Mouse (Mus musculus): ENCODE data around the gene Zfp580. TPM values are rescaled to one million over a fixed set of nuclear protein-coding genes. Genes with fewer than 3 reads are reported as not detected.
A peak's percentile ranks its signal among the peaks of the same experiment; 100 is the strongest.
"Not testable (repeated sequence)": the region's sequence is repeated elsewhere in the genome, so short reads cannot be mapped to it uniquely, and the experiment has no call there.

The Zfp580 gene
- not detected in 2 replicates for polyA plus RNA-seq (2012; ENCODE audit: insufficient read depth, insufficient read length, low replicate concordance, missing spikeins)

DNA sequence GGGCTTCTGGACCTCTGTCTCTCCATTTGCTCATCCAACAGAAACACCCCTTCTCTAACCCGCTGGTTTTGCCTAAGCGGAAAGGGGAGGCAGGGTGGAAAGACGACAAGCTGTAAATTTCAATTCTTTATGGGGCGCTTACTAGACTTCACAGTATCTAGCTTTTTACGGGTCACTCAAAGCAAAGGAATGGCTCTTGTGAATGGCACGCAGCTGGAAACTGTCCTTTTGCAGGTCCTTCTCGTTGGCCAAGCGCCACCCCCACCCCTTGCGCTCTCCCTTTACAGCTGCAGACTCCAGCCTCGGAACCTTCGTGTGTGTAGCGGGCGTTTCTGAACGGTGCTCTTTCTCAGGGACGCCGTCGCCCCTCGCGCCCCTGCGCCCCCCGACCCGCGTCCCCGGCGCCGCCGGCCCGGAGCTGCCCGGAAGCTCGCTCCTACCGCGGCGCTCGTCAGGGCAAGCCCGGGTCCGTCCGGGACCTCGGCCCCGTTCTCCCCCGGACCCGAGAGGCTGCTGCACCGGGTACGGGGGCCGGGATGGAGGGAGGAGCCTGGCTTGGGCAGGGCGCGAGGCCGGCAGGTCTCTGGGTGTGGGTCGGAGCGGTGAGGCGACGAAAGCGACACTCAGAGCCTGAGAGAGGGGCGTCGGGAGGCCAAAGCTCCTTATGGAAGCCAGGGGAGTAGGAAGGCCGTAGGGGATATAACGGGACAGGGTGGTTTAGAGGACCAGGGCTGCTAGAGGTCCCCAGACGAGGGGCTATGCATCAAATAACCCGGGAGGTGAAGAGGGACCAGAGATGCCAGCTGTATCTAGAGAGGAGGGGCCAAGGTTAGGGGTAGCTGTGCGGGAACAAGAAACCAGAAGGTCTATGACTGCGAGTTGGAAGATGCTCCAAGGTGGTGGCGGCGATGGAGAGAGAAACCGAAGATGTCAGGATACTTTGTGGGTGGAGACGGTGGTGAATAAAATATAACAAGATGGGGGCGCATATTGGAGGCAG lies at the start of gene Zfp580:
Zfp580 (plus strand) TSS at position 346 of the 1,000 bp plus-strand sequence.
- TF ChIP-seq CTCF (IDR thresholded peaks at IDR 0.05; ENCODE audit: insufficient read depth, low read depth, low read length) (no peak), POLR2A (IDR thresholded peaks at IDR 0.05; ENCODE audit: insufficient read depth, low read depth, low read length) (peak; percentile 70)
- H3K4me3 ChIP-seq (ENCODE audit: insufficient read depth, low read depth, low read length): peak within 1 kb of the TSS; percentile 78
- peaks cover 19% of the 10 kb centered on the region for H3K4me1 ChIP-seq (ENCODE audit: control insufficient read depth, insufficient read depth, low read length)
- H3K27ac ChIP-seq (ENCODE audit: insufficient read depth, low read depth, low read length): peak within 1 kb of the TSS; percentile 70
- under 1% methylated on average over 64 of the region's 65 CpGs for WGBS

DNA sequence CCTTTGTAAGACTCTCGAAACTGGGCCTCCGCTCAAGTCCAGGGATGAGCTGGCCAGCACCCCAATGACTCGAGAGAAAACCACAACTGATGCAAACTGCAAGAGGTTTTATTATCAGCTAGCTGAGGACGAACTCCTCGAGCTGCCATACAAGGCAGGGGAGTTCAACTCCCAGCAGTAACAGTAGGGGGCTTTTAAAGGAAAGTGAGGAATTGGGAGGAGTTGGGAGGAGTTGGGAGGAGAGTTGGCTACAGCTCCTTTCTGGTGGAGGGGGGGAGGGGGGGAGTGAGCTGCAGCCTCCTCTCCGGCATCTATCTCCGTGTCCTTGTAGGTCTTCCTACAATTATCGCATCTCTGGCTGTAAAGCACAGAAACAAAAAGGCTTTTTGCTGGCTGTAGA lies 48.5 kb upstream of the Zfp580 start:
- not testable (repeated sequence) for H3K4me1 ChIP-seq (ENCODE audit: control insufficient read depth, insufficient read depth, low read length); H3K4me3 ChIP-seq (ENCODE audit: insufficient read depth, low read depth, low read length)
- 33% methylated on average over 8 of the region's 8 CpGs for WGBS

DNA sequence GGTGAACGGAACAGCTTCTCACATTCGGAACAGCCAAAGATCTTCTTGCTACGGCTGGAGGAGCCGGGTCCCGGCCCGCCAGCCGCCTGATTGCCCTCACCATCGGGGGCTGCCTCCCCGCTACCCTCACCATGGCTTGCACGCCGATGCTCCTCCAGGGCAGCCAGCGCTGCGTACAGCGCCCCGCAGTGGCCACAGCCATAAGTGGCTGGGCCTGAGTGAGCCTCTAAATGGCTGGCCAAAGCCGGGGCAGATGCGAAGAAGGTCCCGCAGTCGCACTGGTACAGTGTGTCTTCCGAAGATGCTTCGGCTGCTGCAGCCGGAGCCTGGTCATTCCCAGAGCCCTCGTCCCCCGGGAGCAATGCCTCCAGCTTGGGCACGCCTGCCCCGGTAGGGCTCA lies 43.1 kb upstream of the Zfp580 start:
- H3K4me1 ChIP-seq (ENCODE audit: control insufficient read depth, insufficient read depth, low read length): peaks cover 10% of the 10 kb centered on the region; the same call in 1 of the 2 replicates
- no peak overlapping the region for H3K4me3 ChIP-seq (ENCODE audit: insufficient read depth, low read depth, low read length)
- TF ChIP-seq POLR2A (IDR thresholded peaks at IDR 0.05; ENCODE audit: insufficient read depth, low read depth, low read length): no peak
- TF ChIP-seq CTCF (IDR thresholded peaks at IDR 0.05; ENCODE audit: insufficient read depth, low read depth, low read length): no peak
- no peak overlapping the region for H3K27ac ChIP-seq (ENCODE audit: insufficient read depth, low read depth, low read length)
- WGBS: 94% methylated on average over 26 of the region's 26 CpGs

More for the DNA sequence above, 48.5 kb upstream of the Zfp580 start:
- not testable (repeated sequence) for H3K27ac ChIP-seq (ENCODE audit: insufficient read depth, low read depth, low read length)

DNA sequence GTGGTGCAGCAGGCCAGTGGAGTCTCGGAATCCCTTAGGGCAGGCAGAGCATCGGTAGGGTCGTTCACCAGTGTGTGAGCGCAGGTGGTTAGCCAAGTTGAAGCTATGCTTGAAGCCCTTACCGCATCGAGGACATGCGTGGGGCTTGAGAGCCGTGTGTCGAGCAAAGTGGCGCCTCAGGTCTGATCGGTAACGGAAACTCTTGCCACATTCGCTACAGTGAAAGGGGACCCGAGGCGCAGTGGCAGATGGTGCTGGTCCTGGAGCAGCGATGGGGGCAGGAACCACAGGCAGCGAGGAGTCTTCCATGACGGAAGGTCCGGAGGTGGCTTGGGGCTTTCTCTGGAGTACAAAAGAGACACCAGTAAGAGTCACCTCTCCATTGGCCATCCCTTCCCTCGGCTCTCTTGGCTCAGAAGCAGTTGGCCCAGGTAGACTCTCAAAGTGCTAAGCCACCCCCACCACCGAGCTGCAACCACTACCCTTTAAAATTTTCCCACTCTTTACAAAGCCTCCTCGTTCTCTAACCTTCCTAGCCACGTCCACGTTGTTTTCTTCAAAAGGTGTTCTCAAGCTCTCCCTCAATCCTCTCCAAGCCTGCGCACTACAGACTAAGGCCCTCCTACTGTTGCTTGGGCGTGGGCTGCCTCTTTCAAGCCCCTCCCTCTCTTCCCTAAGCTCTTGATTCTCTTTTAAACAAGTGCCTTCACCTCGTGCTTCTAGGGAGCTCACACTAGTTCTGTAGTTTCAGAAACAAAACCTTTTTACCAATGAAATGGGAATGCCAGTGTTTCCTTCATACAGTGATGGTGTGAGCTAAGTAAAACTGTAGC lies 38.4 kb upstream of the Zfp580 start:
- WGBS: 89% methylated on average over 27 of the region's 27 CpGs
- TF ChIP-seq CTCF (IDR thresholded peaks at IDR 0.05; ENCODE audit: insufficient read depth, low read depth, low read length): no peak
- no peak for TF ChIP-seq POLR2A (IDR thresholded peaks at IDR 0.05; ENCODE audit: insufficient read depth, low read depth, low read length)
- H3K27ac ChIP-seq (ENCODE audit: insufficient read depth, low read depth, low read length): no peak overlapping the region
- H3K4me1 ChIP-seq (ENCODE audit: control insufficient read depth, insufficient read depth, low read length): 0 out of 2 replicates have a peak, but pooled peaks cover 4% of the 10 kb centered on the region
- no peak overlapping the region for H3K4me3 ChIP-seq (ENCODE audit: insufficient read depth, low read depth, low read length)

DNA sequence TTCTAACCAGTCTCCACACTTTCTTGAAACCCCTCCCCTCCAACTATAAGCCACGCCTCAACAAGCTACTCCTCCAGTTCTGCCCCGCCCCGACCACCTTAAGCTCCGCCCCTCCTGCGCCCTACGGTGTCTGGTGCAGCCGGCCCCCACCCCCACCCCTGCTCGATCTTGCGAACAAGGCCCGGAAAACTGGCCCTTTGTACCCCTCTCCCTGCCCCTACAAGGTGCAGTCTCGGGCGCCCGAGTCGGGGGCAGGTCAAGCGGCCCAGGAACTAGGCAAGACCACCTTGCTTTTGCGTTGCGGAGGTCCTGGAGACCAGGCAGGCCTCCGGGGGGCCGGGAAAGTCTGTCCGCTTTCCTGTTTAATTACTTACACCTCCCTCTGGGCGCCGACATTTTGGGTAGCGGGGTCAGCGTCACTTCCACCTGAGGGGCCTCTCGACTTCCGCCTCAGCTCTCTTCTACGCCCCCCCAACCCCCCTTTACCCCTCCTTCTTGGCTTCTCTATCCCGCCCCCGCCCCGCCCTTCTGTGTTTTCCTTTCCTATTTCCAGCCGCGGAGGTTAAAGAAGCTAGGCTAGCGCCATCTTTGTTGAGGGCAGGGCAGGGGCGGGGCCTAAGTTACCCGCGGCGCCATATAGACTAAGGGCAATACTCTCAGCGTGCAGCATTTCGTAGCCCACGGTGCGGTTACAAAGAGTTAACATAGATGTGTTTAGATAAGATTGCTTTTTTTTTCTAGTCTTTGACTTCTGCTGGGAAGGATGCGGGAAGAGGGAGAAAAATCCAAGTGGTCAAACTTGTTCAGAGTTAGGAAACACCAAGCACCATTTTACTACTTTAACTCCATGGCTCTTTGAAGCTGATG lies 36.9 kb upstream of the Zfp580 start, which contains the start of the genes Zfp524 and Fiz1:
Zfp524 (plus strand) TSS at position 165 of the 867 bp plus-strand sequence.
Fiz1 (minus strand) TSS at position 447 of the 867 bp plus-strand sequence.
- TF ChIP-seq POLR2A (IDR thresholded peaks at IDR 0.05; ENCODE audit: insufficient read depth, low read depth, low read length): peak; percentile 67
- TF ChIP-seq CTCF (IDR thresholded peaks at IDR 0.05; ENCODE audit: insufficient read depth, low read depth, low read length): no peak
- Histone ChIP-seq H3K4me1 (ENCODE audit: control insufficient read depth, insufficient read depth, low read length) (0 out of 2 replicates have a peak, but pooled peaks cover 4% of the 10 kb centered on the region), H3K4me3 (ENCODE audit: insufficient read depth, low read depth, low read length) (peak within 1 kb of the TSS; percentile 99), H3K27ac (ENCODE audit: insufficient read depth, low read depth, low read length) (peak within 1 kb of the TSS; percentile 99)
- WGBS: under 1% methylated on average over 42 of the region's 42 CpGs

DNA sequence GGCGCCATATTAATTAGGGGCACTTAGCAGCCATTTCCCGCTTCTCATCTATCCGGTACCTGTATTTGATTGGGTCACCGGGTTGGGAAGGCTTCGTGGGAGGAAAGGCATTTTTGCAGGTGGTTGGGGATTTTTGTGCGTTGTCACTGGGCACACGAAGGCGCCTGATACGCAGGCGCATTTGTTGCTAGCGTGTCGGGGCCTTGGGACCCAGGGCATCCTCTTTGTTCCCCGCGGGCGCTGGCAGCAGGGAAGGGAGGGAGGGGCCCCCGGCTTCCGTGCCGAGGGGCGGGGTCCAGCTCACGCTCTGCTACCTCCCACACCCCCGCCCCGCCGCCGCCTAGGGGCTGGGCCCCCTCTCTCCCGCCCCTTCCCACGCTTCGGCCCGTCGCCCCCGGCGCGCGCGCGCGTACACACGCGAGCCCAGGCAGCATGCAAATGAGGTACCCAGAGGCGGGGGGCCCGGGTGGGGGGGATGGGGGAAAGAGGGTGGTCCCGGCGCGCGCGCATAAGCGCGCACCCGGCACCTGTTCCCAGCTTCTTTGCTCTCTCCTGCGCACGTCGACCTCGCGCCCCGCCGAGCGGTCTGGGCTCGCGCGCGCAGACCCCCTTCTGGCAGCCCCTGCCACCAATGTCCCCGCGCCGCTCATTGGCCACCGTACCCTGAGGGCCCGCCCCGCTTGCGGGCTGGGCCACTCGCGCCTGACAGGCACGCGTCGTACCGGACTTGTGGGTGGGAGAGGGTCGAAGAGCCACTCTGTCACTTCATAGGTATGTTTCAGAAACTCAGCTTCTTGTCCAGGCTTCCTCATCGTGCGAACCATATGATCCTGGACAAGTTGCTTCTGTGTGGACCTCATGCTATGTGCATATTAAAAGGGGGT lies 36.0 kb upstream of the Zfp580 start, which contains the start of gene Gm44973:
Gm44973 (plus strand) TSS at position 379 of the 884 bp plus-strand sequence.
- Histone ChIP-seq H3K27ac (ENCODE audit: insufficient read depth, low read depth, low read length) (peak within 1 kb of the TSS; percentile 99), H3K4me1 (ENCODE audit: control insufficient read depth, insufficient read depth, low read length) (0 out of 2 replicates have a peak, but pooled peaks cover 4% of the 10 kb centered on the region), H3K4me3 (ENCODE audit: insufficient read depth, low read depth, low read length) (peak within 1 kb of the TSS; percentile 99)
- TF ChIP-seq POLR2A (IDR thresholded peaks at IDR 0.05; ENCODE audit: insufficient read depth, low read depth, low read length) (peak; percentile 41), CTCF (IDR thresholded peaks at IDR 0.05; ENCODE audit: insufficient read depth, low read depth, low read length) (no peak)
- WGBS: under 1% methylated on average over 70 of the region's 76 CpGs

DNA sequence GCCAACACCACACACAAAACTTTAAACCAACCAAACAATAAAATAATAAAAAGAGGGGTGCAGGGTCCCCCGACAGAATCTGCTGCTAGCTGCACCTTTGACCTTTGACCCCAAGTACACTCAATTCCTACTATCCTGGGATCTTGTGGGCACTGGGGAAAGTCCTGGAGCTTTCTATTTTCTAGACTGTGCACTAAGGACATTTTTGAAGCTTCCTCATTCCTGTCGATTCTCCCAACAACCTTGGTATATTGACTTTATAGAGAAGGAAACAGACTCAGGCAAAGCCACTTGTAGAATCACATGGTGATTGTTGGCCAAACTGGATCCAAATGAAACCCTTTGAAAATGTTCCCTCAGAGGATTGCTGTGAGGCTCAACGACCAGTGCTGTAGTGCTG lies 35.3 kb upstream of the Zfp580 start:
- TF ChIP-seq CTCF (IDR thresholded peaks at IDR 0.05; ENCODE audit: insufficient read depth, low read depth, low read length): no peak
- no peak for TF ChIP-seq POLR2A (IDR thresholded peaks at IDR 0.05; ENCODE audit: insufficient read depth, low read depth, low read length)
- Histone ChIP-seq H3K27ac (ENCODE audit: insufficient read depth, low read depth, low read length) (peak overlapping the region; percentile 92; the same call in 1 of the 2 replicates), H3K4me3 (ENCODE audit: insufficient read depth, low read depth, low read length) (peak overlapping the region; percentile 79), H3K4me1 (ENCODE audit: control insufficient read depth, insufficient read depth, low read length) (peaks cover 4% of the 10 kb centered on the region; the same call in 1 of the 2 replicates)
- WGBS: 61% methylated on average over 3 of the region's 3 CpGs

Data from olfactory bulb, adult 2 months (tissue).